Mouse (Mus musculus): ENCODE results near the gene Gm1330. TPM values are rescaled to one million over a fixed set of nuclear protein-coding genes. Genes with fewer than 3 reads are reported as not detected.
"Not testable (repeated sequence)": the region's sequence is repeated elsewhere in the genome, so short reads cannot be mapped to it uniquely, and the experiment has no call there.

The Gm1330 gene
- not detected in 2 replicates for polyA plus RNA-seq (2015; fragmentation: Nextera tagmentation; extraction: Ambion mirVana)

DNA sequence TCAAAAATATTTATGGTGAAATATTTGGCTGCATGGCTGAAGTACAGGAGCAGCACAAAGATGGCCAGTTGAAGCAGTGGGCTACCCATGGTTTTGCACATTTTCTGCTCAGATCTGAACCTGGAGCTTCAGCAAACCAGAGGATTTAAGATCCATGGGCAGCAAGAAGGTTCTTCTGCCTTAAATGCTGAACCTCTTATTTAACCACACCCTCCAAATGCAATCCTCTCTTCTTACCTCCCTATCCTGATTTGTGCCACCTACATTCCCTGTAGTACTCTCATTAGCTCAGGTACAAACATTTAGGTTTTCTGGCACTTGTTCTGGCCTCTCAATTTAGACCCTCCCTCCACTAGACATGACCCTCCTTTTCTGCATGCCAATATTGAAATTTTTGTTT, at the start of gene Gm1330:
Gm1330 (minus strand) TSS at position 101 of the 400 bp plus-strand sequence.
- no peak for DNase-seq
- ATAC-seq (ENCODE audit: low read depth) = no peak

DNA sequence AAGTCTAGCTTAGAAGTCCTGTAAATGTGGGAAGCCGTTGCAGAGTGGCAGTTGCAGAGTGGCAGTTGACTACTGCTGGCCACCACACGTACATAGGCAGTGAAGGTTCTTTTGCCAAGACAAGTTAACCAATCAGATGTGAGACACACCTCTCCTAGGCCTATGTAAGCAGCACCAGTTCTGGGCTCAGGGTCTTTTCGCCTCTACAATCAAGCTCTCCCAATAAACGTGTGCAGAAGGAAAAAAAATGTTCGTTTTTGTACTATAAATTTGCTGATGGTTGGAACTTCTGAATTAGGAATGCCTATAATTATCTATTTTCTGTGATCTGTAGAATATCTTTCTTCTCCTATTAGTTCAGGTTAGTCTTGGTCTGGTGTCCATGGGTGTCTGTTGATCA, 14.1 kb upstream of the Gm1330 start, which contains the start of gene Gm10750:
Gm10750 (minus strand) TSS at position 101 of the 400 bp plus-strand sequence.
- not testable (repeated sequence) for H3K9ac ChIP-seq; H3K4me1 ChIP-seq (replicated peaks); H3K27me3 ChIP-seq; H3K27ac ChIP-seq; DNase-seq; H3K4me3 ChIP-seq (replicated peaks); H3K9me3 ChIP-seq (replicated peaks); H3K4me2 ChIP-seq; H3K36me3 ChIP-seq; ATAC-seq (ENCODE audit: low read depth)
- WGBS (ENCODE audit: insufficient replicate concordance) = 33% methylated on average over 5 of the region's 5 CpGs

More for the DNA sequence above, at the start of gene Gm1330:
- no peak within 1 kb of the TSS for H3K4me3 ChIP-seq (replicated peaks)
- no peaks in the 10 kb centered on the region for H3K27me3 ChIP-seq
- no peak within 1 kb of the TSS for H3K4me2 ChIP-seq
- H3K27ac ChIP-seq = no peak within 1 kb of the TSS
- no peak within 1 kb of the TSS for H3K9ac ChIP-seq
- no peaks in the 10 kb centered on the region; the same call in 1 of the 2 replicates for H3K9me3 ChIP-seq (replicated peaks)
- no peaks in the 10 kb centered on the region for H3K36me3 ChIP-seq
- no peaks in the 10 kb centered on the region for H3K4me1 ChIP-seq (replicated peaks)

DNA sequence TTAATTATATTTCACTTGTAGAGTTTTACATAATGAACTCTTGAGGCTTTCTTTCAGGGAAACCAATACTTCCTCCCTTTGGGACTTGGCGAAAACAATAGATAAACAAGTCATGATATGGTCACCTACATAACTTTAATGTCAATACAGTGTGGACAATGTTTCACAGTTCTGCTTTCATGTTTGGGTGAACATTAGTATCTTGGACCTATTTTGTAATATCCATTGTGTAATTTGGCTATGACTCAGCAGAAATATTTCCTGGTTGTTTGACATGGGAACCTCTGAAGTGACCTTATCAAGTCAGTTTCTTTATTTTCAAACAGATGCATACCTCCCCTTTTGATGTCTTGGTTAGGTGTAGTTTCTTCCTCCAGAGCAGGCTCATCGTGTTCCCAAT, 1.8 kb upstream of the Gm1330 start:
- Histone ChIP-seq H3K36me3 (no peaks in the 10 kb centered on the region), H3K27ac (no peak overlapping the region), H3K27me3 (no peaks in the 10 kb centered on the region), H3K4me1 (replicated peaks) (no peaks in the 10 kb centered on the region), H3K9ac (no peak overlapping the region), H3K4me3 (replicated peaks) (no peak overlapping the region), H3K9me3 (replicated peaks) (no peaks in the 10 kb centered on the region), H3K4me2 (no peak overlapping the region)
- no peak for ATAC-seq (ENCODE audit: low read depth)
- DNase-seq = no peak
- WGBS (ENCODE audit: insufficient replicate concordance) = 46% methylated on average over 2 of the region's 2 CpGs

DNA sequence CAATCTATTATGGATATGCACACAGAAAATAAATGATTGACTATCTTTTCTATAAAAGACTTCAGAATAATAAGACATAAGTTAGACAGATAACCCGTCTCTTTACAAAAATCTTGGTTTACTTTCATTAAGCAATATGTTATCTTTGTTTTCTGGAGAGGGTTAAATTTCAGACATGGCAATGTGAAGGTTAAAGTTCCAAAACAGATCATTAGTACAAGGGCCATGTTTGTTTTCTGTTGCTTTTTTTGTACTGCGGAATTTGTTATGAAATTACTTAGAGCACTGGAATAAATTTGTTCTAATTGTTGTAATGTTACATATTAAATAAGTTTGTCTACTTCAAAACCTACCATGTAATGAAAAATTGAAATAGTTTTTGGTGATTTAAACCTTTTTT, 7.9 kb downstream of the Gm1330 start:
- H3K4me3 ChIP-seq (replicated peaks) = no peak overlapping the region
- no peaks in the 10 kb centered on the region for H3K36me3 ChIP-seq
- no peak overlapping the region for H3K27ac ChIP-seq
- H3K9me3 ChIP-seq (replicated peaks) = no peaks in the 10 kb centered on the region; the same call in 1 of the 2 replicates
- 55% methylated on average over 2 of the region's 2 CpGs for WGBS (ENCODE audit: insufficient replicate concordance)
- no peak overlapping the region for H3K4me2 ChIP-seq
- ATAC-seq (ENCODE audit: low read depth) (no peak), DNase-seq (no peak)
- no peaks in the 10 kb centered on the region for H3K27me3 ChIP-seq
- H3K9ac ChIP-seq = no peak overlapping the region
- H3K4me1 ChIP-seq (replicated peaks) = no peaks in the 10 kb centered on the region

Other genes with a start within 250 kb of the Gm1330 start
- gene Cst11, start 231.8 kb downstream of the Gm1330 start, polyA plus RNA-seq (2015; fragmentation: Nextera tagmentation; extraction: Ambion mirVana) = not detected in 2 replicates
- not detected in 2 replicates for gene 8030411F24Rik, start 221.2 kb downstream of the Gm1330 start, polyA plus RNA-seq (2015; fragmentation: Nextera tagmentation; extraction: Ambion mirVana)
- not detected in 2 replicates for gene Cst12, start 213.9 kb downstream of the Gm1330 start, polyA plus RNA-seq (2015; fragmentation: Nextera tagmentation; extraction: Ambion mirVana)
- not detected in 2 replicates for gene Cst8, start 204.5 kb downstream of the Gm1330 start, polyA plus RNA-seq (2015; fragmentation: Nextera tagmentation; extraction: Ambion mirVana)
- not detected in 2 replicates for gene Cst13, start 183.2 kb downstream of the Gm1330 start, polyA plus RNA-seq (2015; fragmentation: Nextera tagmentation; extraction: Ambion mirVana)
- gene Cst9, start 168.1 kb downstream of the Gm1330 start, polyA plus RNA-seq (2015; fragmentation: Nextera tagmentation; extraction: Ambion mirVana) = 0.28 and 0.40 TPM in 2 replicates
- not detected in 2 replicates for gene 9230104L09Rik, start 138.2 kb downstream of the Gm1330 start, polyA plus RNA-seq (2015; fragmentation: Nextera tagmentation; extraction: Ambion mirVana)
- 128 and 144 TPM in 2 replicates for gene Cst3, start 127.6 kb downstream of the Gm1330 start, polyA plus RNA-seq (2015; fragmentation: Nextera tagmentation; extraction: Ambion mirVana)
- not detected in 2 replicates for gene Gm10750, start 14.0 kb upstream of the Gm1330 start, polyA plus RNA-seq (2015; fragmentation: Nextera tagmentation; extraction: Ambion mirVana)

All from liver, embryonic 13.5 days (tissue).